Mouse (Mus musculus) lung, adult 2 months (tissue): ENCODE data around the gene Ceacam20.

Source experiments
- CTCF ChIP-seq: fragments of 200-500 bp; IDR thresholded peaks from 2 replicates; pipeline ENCODE4 v1.5.1; 2011; ENCODE audit warnings: mild to moderate bottlenecking, low read length, control low read depth; ENCODE audit not compliant: insufficient read depth
- POLR2A ChIP-seq: fragments of 200-500 bp; IDR thresholded peaks from 2 replicates; pipeline ENCODE4 v1.6.1; 2011; ENCODE audit warnings: low read depth, mild to moderate bottlenecking, control low read depth, low read length, borderline replicate concordance; ENCODE audit errors: extremely low read depth

GRCm38 (mm10) chr7:19970196-19970595 is 5.0 kb downstream of the Ceacam20 start:
- TF ChIP-seq CTCF = no peak
- no peak for TF ChIP-seq POLR2A
